Mouse (Mus musculus) macrophage (primary cell): ENCODE results near the gene Dnajb5. TPM values are rescaled to one million over a fixed set of nuclear protein-coding genes. Genes with fewer than 3 reads are reported as not detected.

Experiments
- H3K27ac ChIP-seq: fragments of 350-480 bp; formaldehyde crosslinking; 2 replicates; pipeline ENCODE4 v1.9.0; 2021
- H3K36me3 ChIP-seq: fragments of 350-480 bp; formaldehyde crosslinking; 2 replicates; pipeline ENCODE4 v1.9.0; 2021; ENCODE audit errors: inconsistent target
- H3K4me3 ChIP-seq: fragments of 350-480 bp; formaldehyde crosslinking; 2 replicates; pipeline ENCODE4 v1.9.0; 2021; ENCODE audit errors: inconsistent target
- H3K79me2 ChIP-seq: fragments of 350-480 bp; formaldehyde crosslinking; 2 replicates; pipeline ENCODE4 v1.9.0; 2021; ENCODE audit errors: inconsistent target
- WGBS: methylation state at CpG from one replicate; pipeline ENCODE4 v1.1.7; 2026; ENCODE audit warnings: inconsistent platforms; ENCODE audit not compliant: missing documents; 5-methylcytosine and 5-hydroxymethylcytosine counted together
- polyA plus RNA-seq: library from polyadenylated mRNA; stranded (reverse); fragments of 250-400 nt; gene quantifications from 3 replicates; pipeline ENCODE4 v1.2.4, GENCODE M21; 2018; ENCODE audit warnings: inconsistent platforms

The Dnajb5 gene
- polyA plus RNA-seq, 1 experiment from 2014 or later = 8.8 TPM

DNA sequence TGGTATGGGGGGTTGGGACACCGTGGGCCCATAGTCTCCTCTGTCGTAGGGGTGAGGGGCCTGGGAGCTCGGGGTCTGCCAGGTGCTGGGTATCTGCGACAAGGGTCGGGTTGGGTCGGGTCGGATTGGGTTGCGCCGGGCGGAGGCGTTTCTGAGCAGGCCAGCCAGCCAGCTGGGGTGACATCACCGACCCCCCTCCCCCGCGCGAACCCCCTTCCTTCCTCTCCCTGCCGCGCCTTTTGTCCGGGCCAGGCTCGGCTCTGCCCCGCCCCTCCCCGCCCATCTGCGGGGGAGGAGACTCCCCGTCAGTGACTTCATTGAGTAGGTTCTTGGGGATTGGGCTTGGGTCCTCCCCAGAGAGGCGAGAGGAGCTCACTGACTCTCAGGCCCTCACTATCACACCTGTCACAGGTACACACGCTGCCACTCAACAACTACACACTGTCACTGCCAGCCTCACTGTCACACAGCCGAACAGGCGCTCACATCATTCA is 498 bp downstream of the Dnajb5 start:
- Histone ChIP-seq H3K4me3 (peak overlapping the region; percentile 32), H3K36me3 (no peaks in the 10 kb centered on the region), H3K79me2 (no peaks in the 10 kb centered on the region), H3K27ac (peak overlapping the region; percentile 63)
- 7% methylated on average over 16 of the region's 27 CpGs for WGBS

DNA sequence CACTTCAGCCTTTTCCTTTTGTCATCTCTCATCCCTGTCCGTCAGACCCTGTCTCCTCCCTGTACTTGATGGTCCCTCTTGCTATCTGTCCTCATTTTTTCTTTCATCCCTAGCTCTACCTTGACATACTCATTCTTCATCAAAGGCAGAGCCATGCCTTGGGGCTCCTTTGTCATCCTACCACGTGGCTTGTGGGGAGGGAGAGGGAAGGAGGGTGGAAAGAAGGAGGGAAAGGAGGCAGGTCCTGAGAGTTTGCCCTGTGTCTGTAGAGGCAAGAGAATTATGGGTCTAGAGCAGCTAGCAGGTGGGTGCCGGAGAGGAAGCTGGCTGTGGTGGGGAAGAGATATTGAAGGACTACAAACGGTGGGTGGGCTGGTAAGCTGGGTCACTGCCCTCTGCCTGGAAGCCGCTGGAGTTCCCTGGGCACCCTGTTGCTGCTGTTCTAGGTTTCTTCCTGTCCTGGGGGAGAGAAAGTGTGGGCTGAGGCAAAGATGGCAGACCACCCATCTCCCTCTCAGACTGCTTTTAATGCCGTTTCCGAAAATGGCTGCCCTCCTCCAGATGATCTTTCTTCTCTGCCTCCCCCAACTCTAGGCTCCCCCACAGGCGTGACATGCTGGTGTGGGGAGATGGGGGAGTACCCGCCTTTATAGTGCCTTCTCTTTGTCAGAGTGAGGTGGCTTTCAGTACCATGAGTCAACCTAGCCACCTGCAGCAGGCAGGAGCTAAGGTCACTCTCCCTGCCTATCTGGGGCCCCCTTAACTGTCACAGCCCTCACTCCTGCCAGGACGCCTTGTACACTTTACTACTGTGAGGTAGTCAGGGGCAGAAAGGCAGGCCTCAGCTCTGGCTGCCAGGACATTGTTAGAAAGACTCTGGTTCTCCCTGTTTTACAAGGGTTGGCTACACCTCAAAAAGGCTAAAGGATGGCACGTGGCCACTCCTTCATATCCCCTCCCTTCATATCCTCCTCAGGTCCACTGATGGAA is 1.9 kb downstream of the Dnajb5 start:
- H3K36me3 ChIP-seq = no peaks in the 10 kb centered on the region
- no peak overlapping the region for H3K4me3 ChIP-seq
- H3K27ac ChIP-seq = no peak overlapping the region
- no peaks in the 10 kb centered on the region for H3K79me2 ChIP-seq
- WGBS = 66% methylated on average over 11 of the region's 11 CpGs

DNA sequence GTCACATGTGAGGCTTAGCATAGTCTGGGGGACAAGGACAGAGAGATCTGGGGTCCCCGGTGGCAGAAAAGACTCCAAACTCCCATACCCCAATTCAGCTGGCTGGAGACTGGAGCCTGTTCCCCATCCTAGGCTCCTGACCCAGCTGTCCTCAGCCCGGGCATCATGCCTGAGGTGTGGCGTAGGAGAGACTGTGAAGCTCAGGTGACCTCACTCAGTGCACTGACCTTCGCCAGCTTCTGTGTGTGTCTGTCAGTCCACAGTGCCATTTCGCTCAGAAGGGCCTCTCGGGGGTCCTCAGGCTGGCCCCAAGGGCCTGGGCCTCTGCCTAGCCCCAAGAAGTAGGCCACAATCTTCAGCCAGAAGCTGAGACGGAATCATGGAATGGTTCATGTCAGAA is 2.9 kb downstream of the Dnajb5 start:
- Histone ChIP-seq H3K27ac (no peak overlapping the region), H3K36me3 (peaks cover 10% of the 10 kb centered on the region; the same call in 1 of the 2 replicates), H3K4me3 (no peak overlapping the region), H3K79me2 (no peaks in the 10 kb centered on the region)
- 96% methylated on average over 7 of the region's 7 CpGs for WGBS

DNA sequence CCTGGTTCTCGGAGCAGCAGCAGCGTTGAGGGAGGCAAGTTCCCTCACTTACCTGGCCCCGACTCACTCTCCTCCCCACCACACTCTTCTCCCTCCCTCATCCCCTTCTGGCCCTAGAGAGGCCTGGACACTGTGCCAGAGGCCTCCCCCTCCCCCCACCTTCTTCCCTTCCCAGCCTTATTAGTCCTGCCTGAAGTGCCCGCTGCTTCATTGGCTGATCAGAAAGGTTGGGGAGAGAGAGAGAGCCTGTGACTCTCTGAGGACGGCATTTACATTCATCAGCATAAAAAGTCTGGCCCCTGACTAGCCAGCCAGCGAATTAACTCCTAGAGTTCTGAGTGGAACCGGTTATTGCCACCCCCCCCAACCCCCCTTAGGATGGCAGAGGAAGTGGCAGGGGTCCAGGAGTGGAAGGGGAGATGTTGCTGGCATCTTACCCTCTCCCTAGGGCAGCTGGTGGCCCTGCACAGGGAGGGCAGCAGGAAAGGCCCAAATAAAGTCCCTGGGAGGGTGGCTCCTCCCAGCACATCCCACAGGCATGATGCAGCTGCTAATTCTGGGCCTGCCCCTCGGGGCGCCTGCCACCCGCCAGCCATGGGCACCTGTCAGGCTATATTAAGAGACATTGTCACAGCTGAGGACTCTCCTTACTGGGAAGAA is 4.0 kb downstream of the Dnajb5 start:
- H3K36me3 ChIP-seq = peaks cover 14% of the 10 kb centered on the region; the same call in 1 of the 2 replicates
- H3K4me3 ChIP-seq = no peak overlapping the region
- no peak overlapping the region for H3K27ac ChIP-seq
- no peaks in the 10 kb centered on the region for H3K79me2 ChIP-seq
- 83% methylated on average over 8 of the region's 10 CpGs for WGBS

DNA sequence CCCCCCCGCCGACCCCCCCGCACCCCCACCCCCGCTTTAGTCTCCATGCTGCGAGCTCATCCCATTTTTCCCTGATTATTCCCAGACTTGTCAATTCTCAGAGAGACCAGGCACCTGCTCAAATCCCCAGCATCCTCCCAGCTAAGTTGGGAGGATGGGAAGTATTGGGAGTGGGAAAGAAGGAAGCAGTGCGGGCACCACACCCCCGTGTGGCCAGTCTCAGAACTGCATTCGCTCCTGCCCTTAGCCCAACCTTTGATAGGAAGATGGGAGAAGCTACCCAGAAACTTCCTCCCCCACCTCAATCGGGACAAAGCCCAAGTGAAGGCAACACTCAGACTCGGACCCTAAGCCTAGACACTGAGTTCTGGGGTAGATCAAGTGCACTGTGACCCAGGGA is 4.7 kb downstream of the Dnajb5 start:
- 29% methylated on average over 10 of the region's 10 CpGs for WGBS
- no peak overlapping the region for H3K27ac ChIP-seq
- H3K36me3 ChIP-seq = peaks cover 14% of the 10 kb centered on the region; the same call in 1 of the 2 replicates

DNA sequence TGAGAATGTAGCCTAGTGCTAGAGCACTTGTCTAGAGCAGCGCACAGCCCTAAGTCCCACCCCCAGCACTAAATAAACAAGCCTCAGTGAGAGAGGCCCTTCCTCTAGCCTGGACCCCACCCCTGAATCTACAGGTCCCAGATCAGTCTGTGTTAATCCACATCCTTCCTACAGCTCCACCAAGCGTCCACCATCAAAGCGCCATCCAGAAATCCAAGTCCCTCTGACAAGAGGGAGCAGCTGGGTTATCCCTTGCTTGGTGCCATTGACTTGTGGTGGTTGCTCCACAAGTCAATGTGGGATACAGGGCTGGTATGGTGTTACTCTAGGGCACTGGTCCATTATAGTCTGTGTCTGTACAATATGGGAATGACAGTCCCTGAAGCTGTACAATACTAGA is 5.6 kb downstream of the Dnajb5 start:
- Histone ChIP-seq H3K27ac (no peak overlapping the region), H3K36me3 (peaks cover 14% of the 10 kb centered on the region; the same call in 1 of the 2 replicates), H3K4me3 (no peak overlapping the region), H3K79me2 (no peaks in the 10 kb centered on the region)
- WGBS = 97% methylated on average over 3 of the region's 3 CpGs

More for the DNA sequence above, 4.7 kb downstream of the Dnajb5 start:
- Histone ChIP-seq H3K4me3 (no peak overlapping the region), H3K79me2 (no peaks in the 10 kb centered on the region)

DNA sequence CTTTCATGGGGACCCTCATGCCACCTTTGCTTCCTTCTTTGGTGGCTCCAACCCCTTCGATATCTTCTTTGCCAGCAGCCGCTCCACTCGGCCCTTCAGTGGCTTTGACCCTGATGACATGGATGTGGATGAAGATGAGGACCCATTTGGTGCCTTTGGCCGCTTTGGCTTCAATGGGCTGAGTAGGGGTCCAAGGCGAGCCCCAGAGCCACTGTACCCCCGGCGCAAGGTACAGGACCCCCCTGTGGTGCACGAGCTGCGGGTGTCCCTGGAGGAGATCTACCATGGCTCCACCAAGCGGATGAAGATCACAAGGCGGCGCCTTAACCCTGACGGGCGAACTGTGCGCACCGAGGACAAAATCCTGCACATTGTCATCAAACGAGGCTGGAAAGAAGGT is 7.0 kb downstream of the Dnajb5 start:
- H3K4me3 ChIP-seq = no peak overlapping the region
- H3K36me3 ChIP-seq = peaks cover 14% of the 10 kb centered on the region; the same call in 1 of the 2 replicates
- no peaks in the 10 kb centered on the region for H3K79me2 ChIP-seq
- H3K27ac ChIP-seq = no peak overlapping the region
- 94% methylated on average over 17 of the region's 17 CpGs for WGBS

DNA sequence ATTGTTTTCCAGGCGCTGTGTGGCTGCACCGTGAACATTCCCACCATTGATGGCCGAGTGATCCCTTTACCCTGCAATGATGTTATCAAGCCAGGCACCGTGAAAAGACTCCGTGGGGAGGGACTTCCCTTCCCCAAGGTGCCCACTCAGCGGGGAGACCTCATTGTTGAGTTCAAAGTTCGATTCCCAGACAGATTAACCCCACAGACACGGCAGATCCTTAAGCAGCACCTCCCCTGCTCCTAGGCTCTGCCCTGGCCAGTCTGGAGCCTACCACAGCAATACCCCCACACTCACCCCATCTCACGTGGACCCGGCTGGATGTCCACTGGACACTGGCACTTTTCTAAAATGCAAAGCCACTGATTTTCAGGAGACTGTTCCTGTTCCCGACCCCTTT is 7.7 kb downstream of the Dnajb5 start:
- no peaks in the 10 kb centered on the region for H3K79me2 ChIP-seq
- H3K36me3 ChIP-seq = peaks cover 14% of the 10 kb centered on the region; the same call in 1 of the 2 replicates
- no peak overlapping the region for H3K27ac ChIP-seq
- 92% methylated on average over 11 of the region's 11 CpGs for WGBS
- H3K4me3 ChIP-seq = no peak overlapping the region

DNA sequence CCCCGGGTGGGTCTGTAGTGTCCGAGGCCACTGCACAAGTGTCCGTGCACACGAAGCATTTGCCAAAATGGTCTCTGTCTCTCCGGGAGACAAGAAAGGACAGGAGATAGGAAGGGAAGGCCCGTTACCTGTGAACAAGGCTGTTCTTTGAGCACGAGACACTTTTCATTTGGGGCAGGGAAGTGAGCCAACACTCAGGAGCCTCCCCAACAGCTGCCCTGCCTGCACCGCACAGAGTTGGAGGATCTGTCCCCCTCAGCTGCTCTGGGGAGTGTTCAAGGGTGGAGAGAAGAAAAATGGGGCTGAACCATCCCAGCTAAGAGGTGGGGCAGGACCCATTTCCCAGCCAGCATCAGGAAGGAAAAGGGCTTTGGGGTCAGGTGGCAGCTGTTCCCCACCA is 8.4 kb downstream of the Dnajb5 start:
- no peak overlapping the region for H3K4me3 ChIP-seq
- 94% methylated on average over 8 of the region's 8 CpGs for WGBS
- no peak overlapping the region for H3K27ac ChIP-seq
- no peaks in the 10 kb centered on the region for H3K79me2 ChIP-seq
- peaks cover 14% of the 10 kb centered on the region; the same call in 1 of the 2 replicates for H3K36me3 ChIP-seq

DNA sequence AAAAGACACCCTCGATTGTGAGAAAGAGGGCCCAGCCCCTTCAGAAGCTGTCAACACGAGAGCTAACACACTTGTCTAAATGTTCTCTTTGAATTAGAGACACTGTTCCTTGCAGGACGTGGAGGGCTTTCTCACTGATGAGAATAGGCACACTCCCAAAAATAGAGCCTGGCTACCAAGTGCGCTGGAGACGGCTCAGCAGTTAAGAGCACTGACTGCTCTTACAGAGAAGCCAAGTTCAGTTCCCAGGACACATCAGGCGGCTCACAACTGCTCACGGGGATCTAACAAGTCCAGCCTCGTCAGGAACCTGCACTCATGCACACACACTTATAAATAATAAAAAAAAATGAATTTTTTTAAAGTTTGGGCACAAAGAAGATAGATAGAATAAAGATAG is 9.3 kb downstream of the Dnajb5 start:
- 90% methylated on average over 8 of the region's 8 CpGs for WGBS
- Histone ChIP-seq H3K4me3 (no peak overlapping the region), H3K27ac (no peak overlapping the region), H3K36me3 (peaks cover 14% of the 10 kb centered on the region; the same call in 1 of the 2 replicates), H3K79me2 (no peaks in the 10 kb centered on the region)

DNA sequence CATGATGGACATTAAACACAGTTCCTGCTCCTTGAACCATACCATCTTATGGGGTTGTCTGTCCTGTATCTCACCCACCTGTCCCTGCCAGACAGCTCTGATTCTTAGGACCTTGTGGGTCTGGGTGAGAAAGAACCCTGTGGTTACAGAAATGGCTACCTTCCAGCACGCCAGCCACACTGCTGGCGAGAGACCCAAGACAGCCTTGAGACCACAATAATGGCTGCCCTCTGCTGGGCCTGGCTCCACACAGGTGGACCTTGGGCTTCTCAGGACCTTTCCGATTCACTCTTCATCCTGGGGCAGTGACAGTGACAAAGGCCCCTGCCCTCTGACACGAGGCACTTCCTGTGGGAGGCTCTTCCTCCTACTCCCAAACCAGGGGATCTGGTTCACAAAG is 9.8 kb downstream of the Dnajb5 start:
- Histone ChIP-seq H3K4me3 (no peak overlapping the region), H3K36me3 (peaks cover 14% of the 10 kb centered on the region; the same call in 1 of the 2 replicates), H3K79me2 (no peaks in the 10 kb centered on the region), H3K27ac (no peak overlapping the region)
- 49% methylated on average over 4 of the region's 4 CpGs for WGBS

DNA sequence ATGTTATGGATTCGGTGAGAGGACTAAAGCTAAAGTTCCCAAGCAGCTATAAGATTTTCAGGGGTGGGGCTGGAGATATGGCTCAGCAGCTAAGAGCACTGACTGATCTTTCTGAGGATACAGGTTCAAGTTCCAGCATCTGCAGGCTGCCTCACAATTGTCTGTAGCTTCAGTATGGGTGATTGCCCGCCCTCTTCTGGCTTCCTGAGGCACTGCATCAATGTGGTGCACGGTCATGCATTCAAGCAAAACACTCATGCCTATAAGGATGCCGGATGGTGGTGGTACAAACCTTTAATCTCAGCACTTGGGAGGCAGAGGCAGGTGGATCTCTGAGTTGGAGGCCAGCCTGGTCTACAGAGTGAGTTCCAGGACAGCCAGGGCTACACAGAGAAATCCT is 12.0 kb downstream of the Dnajb5 start:
- Histone ChIP-seq H3K27ac (no peak overlapping the region), H3K4me3 (no peak overlapping the region), H3K79me2 (no peaks in the 10 kb centered on the region), H3K36me3 (peaks cover 13% of the 10 kb centered on the region; the same call in 1 of the 2 replicates)
- 19% methylated on average over 4 of the region's 4 CpGs for WGBS

DNA sequence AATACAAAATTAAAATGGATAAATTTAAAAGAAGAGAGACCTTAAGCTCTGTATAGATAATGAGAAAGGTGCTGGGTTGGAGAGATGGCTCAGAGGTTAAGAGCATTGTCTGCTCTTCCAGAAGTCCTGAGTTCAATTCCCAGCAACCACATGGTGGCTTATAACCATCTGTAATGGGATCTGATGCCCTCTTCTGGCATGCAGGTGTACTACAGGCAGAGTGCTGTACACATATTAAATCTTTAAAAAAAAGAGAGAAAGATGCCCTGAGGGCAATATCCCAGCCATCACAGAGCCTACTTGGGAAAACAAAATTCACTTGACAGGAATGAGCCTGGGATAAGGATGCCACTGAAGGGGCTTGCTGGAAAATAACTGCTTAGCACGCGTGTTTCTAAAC is 13.9 kb downstream of the Dnajb5 start:
- WGBS = 100% methylated on average over 2 of the region's 2 CpGs
- Histone ChIP-seq H3K36me3 (no peaks in the 10 kb centered on the region), H3K4me3 (no peak overlapping the region), H3K79me2 (no peaks in the 10 kb centered on the region), H3K27ac (no peak overlapping the region)

DNA sequence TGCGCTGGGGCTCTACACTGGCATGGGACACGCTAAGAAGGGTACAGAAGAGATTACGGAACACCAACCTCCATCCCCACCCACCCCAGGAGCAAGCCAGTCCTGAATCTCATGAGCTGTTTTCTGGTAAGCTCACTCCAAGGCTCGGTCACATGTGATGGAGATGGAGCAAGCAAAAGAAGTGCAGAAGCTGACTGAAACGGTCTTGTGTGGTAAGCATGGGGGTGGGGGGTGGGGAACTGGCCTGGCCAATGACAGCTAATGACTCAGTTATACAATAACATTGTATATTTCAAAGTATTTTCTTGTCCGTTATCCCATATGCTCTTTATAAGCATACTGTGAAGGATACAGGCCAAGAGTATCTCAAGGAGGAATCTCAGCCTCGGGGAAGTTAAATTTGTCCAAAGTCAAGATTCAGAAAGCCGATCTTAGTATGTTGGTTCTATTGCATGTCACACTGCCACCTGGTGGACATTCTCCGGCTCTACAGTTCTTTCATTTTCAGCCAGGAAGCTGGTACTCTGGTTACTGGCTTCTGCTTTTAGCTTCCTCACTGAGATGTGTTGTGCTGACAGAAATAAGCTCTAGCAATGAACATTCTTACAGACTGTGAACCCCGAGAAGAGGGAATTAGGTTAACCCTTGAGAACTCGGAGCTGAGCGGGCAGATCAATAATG is 15.6 kb downstream of the Dnajb5 start:
- Histone ChIP-seq H3K4me3 (no peak overlapping the region), H3K36me3 (no peaks in the 10 kb centered on the region), H3K27ac (peak overlapping the region; percentile 33; the same call in 1 of the 2 replicates), H3K79me2 (no peaks in the 10 kb centered on the region)
- WGBS = 18% methylated on average over 12 of the region's 12 CpGs
